Mouse (Mus musculus) MEL (cell line): ENCODE results near the gene Csf2rb2. TPM values are rescaled to one million over a fixed set of nuclear protein-coding genes. Genes with fewer than 3 reads are reported as not detected.

Experiments
- DNase-seq: peaks from one replicate; pipeline ENCODE4 v3.0.0; 2011; ENCODE audit warnings: low read depth, low spot score
- H3K27ac ChIP-seq: 2 replicates; pipeline ENCODE4 v1.5.1; 2012; ENCODE audit warnings: low read depth, mild to moderate bottlenecking, control low read depth, low read length, moderate library complexity; ENCODE audit not compliant: control insufficient read depth
- H3K27me3 ChIP-seq, 2 experiments: fragments of 150-350 bp in 1 of 2; sonication (generic) in 1 of 2; 2 replicates each; pipeline ENCODE4 v1.6.1; 2012; ENCODE audit warnings: low read length in 2 of 2, mild to moderate bottlenecking in 2 of 2, improper control_type of control experiment in 1 of 2, moderate library complexity in 1 of 2; ENCODE audit not compliant: insufficient read depth in 2 of 2, control insufficient read depth in 1 of 2
- H3K36me3 ChIP-seq, 2 experiments: 2 replicates each; pipeline ENCODE4 v1.6.1; 2012 to 2014; ENCODE audit warnings: low read length in 2 of 2, improper control_type of control experiment in 1 of 2, inconsistent platforms in 1 of 2, mild to moderate bottlenecking in 1 of 2; ENCODE audit not compliant: insufficient read depth in 2 of 2, control insufficient read depth in 1 of 2
- H3K4me1 ChIP-seq, 2 experiments: fragments of 150-350 bp in 1 of 2; sonication (generic) in 1 of 2; 2 replicates each; pipeline ENCODE4 v1.6.1; 2012; ENCODE audit warnings: low read length in 2 of 2, improper control_type of control experiment in 1 of 2, mild to moderate bottlenecking in 1 of 2; ENCODE audit not compliant: insufficient read depth in 2 of 2, control insufficient read depth in 1 of 2
- H3K4me3 ChIP-seq, 2 experiments: fragments of 150-350 bp in 1 of 2; sonication (generic) in 1 of 2; 2 replicates each; pipeline ENCODE4 v1.5.1; 2012; ENCODE audit warnings: low read depth in 2 of 2, low read length in 2 of 2, mild to moderate bottlenecking in 2 of 2, moderate library complexity in 2 of 2, control low read depth in 1 of 2, improper control_type of control experiment in 1 of 2; ENCODE audit not compliant: control insufficient read depth in 1 of 2, insufficient read depth in 1 of 2
- H3K79me2 ChIP-seq: 2 replicates; pipeline ENCODE4 v1.6.1; 2012; ENCODE audit warnings: mild to moderate bottlenecking, low read length, moderate library complexity; ENCODE audit not compliant: control insufficient read depth, poor library complexity, insufficient read depth
- H3K9ac ChIP-seq: 2 replicates; pipeline ENCODE4 v1.6.1; 2012; ENCODE audit warnings: low read depth, mild to moderate bottlenecking, control low read depth, low read length, moderate library complexity; ENCODE audit not compliant: control insufficient read depth, poor library complexity, severe bottlenecking
- H3K9me3 ChIP-seq: fragments of 150-350 bp; sonication (generic); replicated peaks from 2 replicates; pipeline ENCODE4 v1.6.1; 2012; ENCODE audit warnings: mild to moderate bottlenecking, low read length, improper control_type of control experiment, moderate library complexity; ENCODE audit not compliant: insufficient read depth
- BHLHE40 ChIP-seq: IDR thresholded peaks from 2 replicates; pipeline ENCODE4 v1.6.1; 2012; ENCODE audit warnings: low read depth, mild to moderate bottlenecking, inconsistent platforms, low read length, improper control_type of control experiment, borderline replicate concordance
- CHD1 ChIP-seq: IDR thresholded peaks from 2 replicates; pipeline ENCODE4 v1.6.1; 2012; ENCODE audit warnings: low read depth, mild to moderate bottlenecking, inconsistent platforms, low read length, improper control_type of control experiment
- CHD2 ChIP-seq: IDR thresholded peaks from 2 replicates; pipeline ENCODE4 v1.6.1; 2011; ENCODE audit warnings: low read length, improper control_type of control experiment
- CTCF ChIP-seq, 3 experiments: IDR thresholded peaks in 2 of 3; conservative IDR thresholded peaks in 1 of 3; 2 replicates each; pipeline ENCODE4 v1.5.1; 2011 to 2012; ENCODE audit warnings: low read length in 3 of 3, low read depth in 2 of 3, mild to moderate bottlenecking in 2 of 3, improper control_type of control experiment in 1 of 3, inconsistent platforms in 1 of 3, mixed read lengths in 1 of 3, moderate library complexity in 1 of 3; ENCODE audit not compliant: control insufficient read depth in 1 of 3, insufficient read depth in 1 of 3, poor library complexity in 1 of 3, severe bottlenecking in 1 of 3
- E2F4 ChIP-seq: IDR thresholded peaks from 2 replicates; pipeline ENCODE4 v1.6.1; 2011; ENCODE audit warnings: low read depth, low read length, improper control_type of control experiment, borderline replicate concordance
- ELF1 ChIP-seq: IDR thresholded peaks from 2 replicates; pipeline ENCODE4 v1.6.1; 2014; ENCODE audit warnings: low read depth, mild to moderate bottlenecking, inconsistent platforms, low read length, improper control_type of control experiment, moderate library complexity
- EP300 ChIP-seq, 2 experiments: IDR thresholded peaks; 2 replicates each; pipeline ENCODE4 v1.6.1; 2011; ENCODE audit warnings: improper control_type of control experiment in 2 of 2, low read length in 2 of 2, low read depth in 1 of 2, mild to moderate bottlenecking in 1 of 2
- ETS1 ChIP-seq: IDR thresholded peaks from 2 replicates; pipeline ENCODE4 v1.6.1; 2012; ENCODE audit warnings: low read depth, mild to moderate bottlenecking, inconsistent platforms, low read length, improper control_type of control experiment, moderate library complexity
- GATA1 ChIP-seq: IDR thresholded peaks from 2 replicates; pipeline ENCODE4 v1.6.1; 2011; ENCODE audit warnings: low read depth, low read length, improper control_type of control experiment
- HCFC1 ChIP-seq: IDR thresholded peaks from 2 replicates; pipeline ENCODE4 v1.6.1; 2012; ENCODE audit warnings: low read depth, mild to moderate bottlenecking, inconsistent platforms, low read length, improper control_type of control experiment, moderate library complexity
- JUND ChIP-seq: IDR thresholded peaks from 2 replicates; pipeline ENCODE4 v1.6.1; 2011; ENCODE audit warnings: low read depth, mild to moderate bottlenecking, improper control_type of control experiment, low read length
- KAT2A ChIP-seq: conservative IDR thresholded peaks from 2 replicates; pipeline ENCODE4 v1.6.1; 2012; ENCODE audit warnings: low read depth, low read length, improper control_type of control experiment, inconsistent platforms
- MAX ChIP-seq: IDR thresholded peaks from 2 replicates; pipeline ENCODE4 v1.6.1; 2011; ENCODE audit warnings: low read length, improper control_type of control experiment
- MAZ ChIP-seq: IDR thresholded peaks from 2 replicates; pipeline ENCODE4 v1.6.1; 2012; ENCODE audit warnings: low read depth, mild to moderate bottlenecking, inconsistent platforms, low read length, improper control_type of control experiment
- MEF2A ChIP-seq: IDR thresholded peaks from 2 replicates; pipeline ENCODE4 v1.6.1; 2014; ENCODE audit warnings: low read depth, mild to moderate bottlenecking, inconsistent platforms, low read length, improper control_type of control experiment; ENCODE audit not compliant: poor library complexity, insufficient replicate concordance, severe bottlenecking; ENCODE audit errors: extremely low read depth
- MXI1 ChIP-seq: IDR thresholded peaks from 2 replicates; pipeline ENCODE4 v1.6.1; 2011; ENCODE audit warnings: mild to moderate bottlenecking, low read depth, low read length, improper control_type of control experiment
- MYB ChIP-seq: IDR thresholded peaks from 2 replicates; pipeline ENCODE4 v1.6.1; 2011; ENCODE audit warnings: mild to moderate bottlenecking, low read depth, low read length, improper control_type of control experiment
- MYC ChIP-seq: IDR thresholded peaks from 2 replicates; pipeline ENCODE4 v1.6.1; 2011; ENCODE audit warnings: low read depth, mild to moderate bottlenecking, low read length, improper control_type of control experiment, moderate library complexity
- NELFE ChIP-seq: IDR thresholded peaks from 2 replicates; pipeline ENCODE4 v1.6.1; 2011; ENCODE audit warnings: low read depth, low read length, improper control_type of control experiment
- NRF1 ChIP-seq: IDR thresholded peaks from 2 replicates; pipeline ENCODE4 v1.6.1; 2014; ENCODE audit warnings: low read depth, mild to moderate bottlenecking, inconsistent platforms, low read length, improper control_type of control experiment, moderate library complexity; ENCODE audit not compliant: poor library complexity, insufficient read depth, severe bottlenecking
- POLR2A ChIP-seq, 2 experiments: IDR thresholded peaks; 2 replicates each; pipeline ENCODE4 v1.6.1; 2011 to 2012; ENCODE audit warnings: low read length in 2 of 2, mild to moderate bottlenecking in 2 of 2, control low read depth in 1 of 2, improper control_type of control experiment in 1 of 2, low read depth in 1 of 2, moderate library complexity in 1 of 2; ENCODE audit not compliant: control insufficient read depth in 1 of 2, insufficient read depth in 1 of 2, poor library complexity in 1 of 2
- POLR2AphosphoS2 ChIP-seq: IDR thresholded peaks from 2 replicates; pipeline ENCODE4 v1.6.1; 2011; ENCODE audit warnings: low read length, improper control_type of control experiment
- POLR2AphosphoS5 ChIP-seq: IDR thresholded peaks from 2 replicates; pipeline ENCODE4 v1.6.1; 2012; ENCODE audit warnings: low read depth, borderline replicate concordance, mild to moderate bottlenecking, inconsistent platforms, low read length, moderate library complexity, mixed read lengths
- RAD21 ChIP-seq: IDR thresholded peaks from 2 replicates; pipeline ENCODE4 v1.6.1; 2011; ENCODE audit warnings: mild to moderate bottlenecking, low read depth, low read length, improper control_type of control experiment
- RCOR1 ChIP-seq: IDR thresholded peaks from 2 replicates; pipeline ENCODE4 v1.6.1; 2012; ENCODE audit warnings: low read depth, mild to moderate bottlenecking, inconsistent platforms, low read length, improper control_type of control experiment
- SIN3A ChIP-seq: IDR thresholded peaks from 2 replicates; pipeline ENCODE4 v1.6.1; 2012; ENCODE audit warnings: low read length, improper control_type of control experiment, inconsistent platforms
- TAL1 ChIP-seq: IDR thresholded peaks from 2 replicates; pipeline ENCODE4 v1.6.1; 2012; ENCODE audit warnings: mild to moderate bottlenecking, inconsistent platforms, low read length, moderate library complexity, mixed read lengths
- TBP ChIP-seq: IDR thresholded peaks from 2 replicates; pipeline ENCODE4 v1.8.0; 2011; ENCODE audit warnings: low read depth, low read length, improper control_type of control experiment
- TCF12 ChIP-seq: IDR thresholded peaks from 2 replicates; pipeline ENCODE4 v1.6.1; 2014; ENCODE audit warnings: low read depth, mild to moderate bottlenecking, inconsistent platforms, low read length, improper control_type of control experiment, moderate library complexity
- UBTF ChIP-seq: IDR thresholded peaks from 2 replicates; pipeline ENCODE4 v1.6.1; 2012; ENCODE audit warnings: low read depth, mild to moderate bottlenecking, inconsistent platforms, low read length, improper control_type of control experiment, moderate library complexity, borderline replicate concordance; ENCODE audit not compliant: insufficient read depth
- USF1 ChIP-seq: IDR thresholded peaks from 2 replicates; pipeline ENCODE4 v1.6.1; 2014; ENCODE audit warnings: low read depth, mild to moderate bottlenecking, inconsistent platforms, low read length, improper control_type of control experiment, moderate library complexity
- USF2 ChIP-seq, 2 experiments: IDR thresholded peaks; 2 replicates each; pipeline ENCODE4 v1.6.1; 2011 to 2012; ENCODE audit warnings: improper control_type of control experiment in 2 of 2, low read length in 2 of 2, borderline replicate concordance in 1 of 2, inconsistent platforms in 1 of 2, low read depth in 1 of 2, mild to moderate bottlenecking in 1 of 2; ENCODE audit not compliant: insufficient read depth in 1 of 2
- ZC3H11A ChIP-seq: IDR thresholded peaks from 2 replicates; pipeline ENCODE4 v1.6.1; 2012; ENCODE audit warnings: low read depth, mild to moderate bottlenecking, inconsistent platforms, low read length, improper control_type of control experiment
- ZKSCAN1 ChIP-seq: IDR thresholded peaks from 2 replicates; pipeline ENCODE4 v1.6.1; 2012; ENCODE audit warnings: low read depth, mild to moderate bottlenecking, inconsistent platforms, low read length, improper control_type of control experiment, moderate library complexity
- ZMIZ1 ChIP-seq: IDR thresholded peaks from 2 replicates; pipeline ENCODE4 v1.6.1; 2012; ENCODE audit warnings: low read depth, mild to moderate bottlenecking, inconsistent platforms, low read length, improper control_type of control experiment, moderate library complexity
- ZNF384 ChIP-seq: IDR thresholded peaks from 2 replicates; pipeline ENCODE4 v1.6.1; 2012; ENCODE audit warnings: low read depth, mild to moderate bottlenecking, inconsistent platforms, low read length, improper control_type of control experiment
- polyA plus RNA-seq, 2 experiments: library from polyadenylated mRNA; stranded (reverse) in 1 of 2; unstranded in 1 of 2; fragments of >175 nt in 1 of 2; fragments of >200 nt in 1 of 2; gene quantifications; 2 replicates each; pipeline versions ENCODE4 v1.2.1 to v1.2.4; 2012; ENCODE audit warnings: low replicate concordance in 2 of 2, low read depth in 1 of 2; ENCODE audit not compliant: insufficient read length in 2 of 2, insufficient read depth in 1 of 2, missing spikeins in 1 of 2
- total RNA-seq: library from RNA; depleted of rRNA; stranded (reverse); fragments of 300-350 nt; gene quantifications from 2 replicates; pipeline ENCODE4 v1.2.3, GENCODE M21; 2012

Gene Csf2rb2
- total and polyA plus RNA-seq, 3 experiments = 0.54 to 1.8 TPM; not detected in 1

DNA sequence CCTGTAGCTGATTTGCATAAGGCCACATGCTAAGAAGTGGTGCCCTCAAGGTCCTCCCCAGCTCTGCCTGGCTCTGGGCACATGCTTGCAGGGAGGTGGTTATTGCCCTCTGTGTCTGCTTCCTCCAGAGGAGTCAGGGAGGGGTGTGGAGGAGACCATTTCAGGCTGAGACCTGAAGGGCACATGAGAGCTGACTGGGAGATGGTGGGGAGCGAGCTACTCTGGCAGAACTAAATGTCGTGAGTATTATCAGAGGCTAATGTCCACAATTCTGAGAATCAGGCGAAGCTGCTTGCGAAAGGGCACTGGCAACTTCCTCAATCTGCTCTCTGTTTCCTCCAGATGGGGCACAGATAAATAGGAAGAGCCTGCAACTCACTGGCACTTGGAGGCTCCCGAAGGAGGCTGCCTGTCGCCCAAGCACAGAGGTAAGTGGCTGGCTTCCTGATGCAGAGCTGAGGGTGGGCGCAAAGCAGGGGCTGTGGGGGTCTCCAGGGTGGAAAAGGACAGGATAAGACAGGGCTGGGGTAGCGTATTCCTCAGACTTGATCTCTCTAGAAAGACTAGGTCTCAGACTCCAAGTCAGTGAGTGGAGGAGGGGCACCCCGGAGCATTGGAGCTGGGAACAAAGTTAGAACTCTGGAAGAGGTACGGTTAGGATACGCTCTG lies 20.3 kb upstream of the Csf2rb2 start, which contains the start of gene Csf2rb:
Gene Csf2rb, plus strand, starts transcription at position 82 of the 669 bp plus-strand sequence.
- Histone ChIP-seq H3K4me1 (peaks cover 2 to 44% of the 10 kb centered on the region in 2 experiments), H3K27me3 (no peaks in the 10 kb centered on the region), H3K9ac (peak within 1 kb of the TSS; percentile 57), H3K36me3 (peaks cover 0 to 29% of the 10 kb centered on the region in 2 experiments; a peak in 2 of 4 replicates), H3K4me3 (peak within 1 kb of the TSS; percentile 25 to 47; a peak in 3 of 4 replicates), H3K27ac (peak within 1 kb of the TSS; percentile 72), H3K79me2 (peaks cover 7% of the 10 kb centered on the region), H3K9me3 (no peaks in the 10 kb centered on the region)
- DNase-seq = peak; percentile 83
- TF ChIP-seq MAZ = no peak
- no peak for TF ChIP-seq NELFE
- TF ChIP-seq SIN3A = no peak
- no peak for TF ChIP-seq POLR2AphosphoS5
- TF ChIP-seq CTCF (IDR thresholded peaks at IDR 0.05 in 2 of 3, conservative IDR thresholded peaks at IDR 0.05 in 1 of 3; ENCODE audit: control insufficient read depth in 1 of 3, insufficient read depth in 1 of 3, low read depth in 2 of 3, low read length in 3 of 3, poor library complexity in 1 of 3, severe bottlenecking in 1 of 3) = no peak
- TF ChIP-seq RCOR1 = 0 out of 2 replicates have a peak, but pooled peaks have one; percentile 24
- 0 out of 2 replicates have a peak, but pooled peaks have one; percentile 18 for TF ChIP-seq BHLHE40
- TF ChIP-seq ELF1 = 0 out of 2 replicates have a peak, but pooled peaks have one; percentile 6
- peak; percentile 74 for TF ChIP-seq TBP
- no peak for TF ChIP-seq POLR2AphosphoS2
- TF ChIP-seq ZC3H11A = no peak
- TF ChIP-seq MXI1 = 0 out of 2 replicates have a peak, but pooled peaks have one; percentile 38
- TF ChIP-seq ZKSCAN1 = no peak
- no peak for TF ChIP-seq USF2 (IDR thresholded peaks at IDR 0.05; ENCODE audit: borderline replicate concordance in 1 of 2, insufficient read depth in 1 of 2, low read depth in 1 of 2, low read length in 2 of 2)
- no peak for TF ChIP-seq HCFC1
- no peak for TF ChIP-seq CHD1
- TF ChIP-seq JUND = no peak
- peak; percentile 45 for TF ChIP-seq ETS1
- no peak for TF ChIP-seq ZMIZ1
- TF ChIP-seq ZNF384 = no peak
- no peak for TF ChIP-seq E2F4
- no peak for TF ChIP-seq MYB
- TF ChIP-seq CHD2 = no peak
- TF ChIP-seq POLR2A (IDR thresholded peaks at IDR 0.05; ENCODE audit: control insufficient read depth in 1 of 2, insufficient read depth in 1 of 2, low read depth in 1 of 2, low read length in 2 of 2, poor library complexity in 1 of 2) = peak in 1 of 2 experiments; percentile 25; a peak in 1 of 4 replicates
- no peak for TF ChIP-seq KAT2A
- no peak for TF ChIP-seq USF1
- TF ChIP-seq TAL1 = peak; percentile 80
- no peak for TF ChIP-seq MEF2A
- peak; percentile 79 for TF ChIP-seq GATA1
- no peak for TF ChIP-seq MAX
- peak; percentile 54; the same call in 1 of the 2 replicates for TF ChIP-seq TCF12
- TF ChIP-seq UBTF = no peak
- peak; percentile 73 to 77 for TF ChIP-seq EP300 (IDR thresholded peaks at IDR 0.05; ENCODE audit: low read depth in 1 of 2, low read length in 2 of 2)
- TF ChIP-seq RAD21 = no peak
- TF ChIP-seq NRF1 = no peak
- no peak for TF ChIP-seq MYC
